Mouse (Mus musculus): ENCODE results near the gene S100a1.
A peak's percentile ranks its signal among the peaks of the same experiment; 100 is the strongest.

Gene S100a1

DNA sequence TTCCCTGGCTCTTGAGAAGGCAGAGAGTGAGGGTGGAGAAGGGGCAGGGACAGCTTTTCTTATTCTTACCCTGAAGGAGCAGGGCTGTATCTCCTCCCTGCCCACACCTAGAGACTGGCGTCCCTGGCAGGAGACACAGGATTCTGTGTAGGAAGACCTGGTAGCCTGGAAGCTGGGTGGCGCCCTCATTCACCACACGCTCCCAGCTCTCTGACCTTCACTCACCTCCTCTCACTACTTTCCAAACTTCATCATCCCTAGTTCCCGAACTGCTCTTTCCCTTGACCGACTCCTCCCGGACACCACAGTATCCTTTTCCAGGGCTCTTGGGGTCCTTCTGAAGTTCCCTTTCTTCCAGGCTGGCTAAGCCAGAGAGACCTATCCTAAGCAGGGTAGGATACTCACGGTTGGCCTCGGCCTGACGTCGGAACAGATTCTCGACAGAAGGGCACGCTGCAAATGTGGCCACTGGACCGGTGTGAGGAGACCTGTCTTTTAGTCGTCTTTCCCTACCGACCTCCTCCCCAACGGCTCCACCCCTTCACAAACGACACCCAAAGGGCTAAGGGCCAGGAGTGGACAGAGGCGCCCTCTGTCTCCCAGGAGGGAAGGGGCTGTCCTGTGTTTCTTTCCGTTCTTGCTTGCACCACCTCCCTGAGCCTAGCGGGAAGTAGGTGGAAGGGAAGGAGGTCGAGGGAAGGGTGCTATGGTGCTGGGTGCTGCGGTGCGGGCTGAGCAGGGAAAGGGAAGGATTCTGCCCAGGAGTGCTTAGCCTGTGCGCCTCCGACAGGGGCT, at the start of gene S100a1, which contains the start of gene S100a13:
TSS of gene S100a1 (minus strand) at position 597 of the 795 bp plus-strand sequence.
TSS of gene S100a13 (plus strand) at position 640 of the 795 bp plus-strand sequence.
- DNase-seq (ENCODE audit: low read depth, low spot score), result peak; percentile 51

DNA sequence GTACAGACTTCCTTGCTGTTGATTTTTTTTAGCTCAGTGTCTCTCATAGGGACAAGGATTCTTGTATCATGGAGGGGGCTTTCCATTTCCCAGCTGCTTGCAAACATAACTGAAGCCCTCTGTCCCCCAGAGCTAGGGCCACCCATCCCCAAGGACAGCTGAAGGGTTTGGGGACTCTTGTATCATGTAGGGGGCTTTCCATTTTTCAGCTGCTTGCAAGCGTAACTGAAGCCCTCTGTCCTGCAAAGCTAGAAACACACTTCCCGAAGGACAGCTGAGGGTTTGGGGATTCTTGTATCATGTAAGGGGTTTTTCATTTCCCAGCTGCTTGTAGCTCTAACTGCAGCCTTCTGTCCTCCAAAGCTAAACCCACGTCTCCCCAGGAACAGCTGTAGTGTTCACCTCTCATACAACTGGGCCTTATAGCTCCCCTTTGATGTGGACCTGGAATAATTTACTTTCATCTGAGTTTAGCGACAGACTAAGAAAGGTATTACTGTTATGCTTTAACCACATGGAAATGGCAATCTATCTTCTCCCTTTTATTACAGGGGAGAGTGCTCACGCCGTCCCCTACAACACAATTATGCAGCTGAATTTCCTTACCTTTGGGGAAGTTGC, 45.9 kb upstream of the S100a1 start, which contains the start of gene S100a3:
TSS of gene S100a3 (plus strand) at position 571 of the 621 bp plus-strand sequence.
- DNase-seq (ENCODE audit: low read depth, low spot score), result no peak

DNA sequence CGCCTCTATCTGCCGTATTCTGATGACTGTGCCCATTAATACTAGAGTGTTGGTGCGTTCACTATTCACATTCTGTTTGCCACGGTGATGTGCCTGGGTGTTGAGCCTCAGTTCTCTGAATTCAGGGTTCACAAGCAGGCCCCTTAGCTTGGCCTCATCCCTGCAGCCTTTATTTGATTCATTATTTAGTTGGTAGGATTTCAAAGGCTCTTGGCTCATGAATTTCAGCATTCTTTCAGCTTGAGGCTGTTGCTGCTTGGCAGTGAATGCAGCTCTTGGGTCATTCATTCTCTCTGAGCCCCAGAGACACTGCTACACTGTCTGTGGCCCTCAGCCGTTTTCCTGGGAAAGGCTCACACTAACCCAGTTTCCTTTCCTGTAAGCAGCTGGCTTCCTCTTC, 41.8 kb upstream of the S100a1 start:
- no peak for DNase-seq (ENCODE audit: low read depth, low spot score)

DNA sequence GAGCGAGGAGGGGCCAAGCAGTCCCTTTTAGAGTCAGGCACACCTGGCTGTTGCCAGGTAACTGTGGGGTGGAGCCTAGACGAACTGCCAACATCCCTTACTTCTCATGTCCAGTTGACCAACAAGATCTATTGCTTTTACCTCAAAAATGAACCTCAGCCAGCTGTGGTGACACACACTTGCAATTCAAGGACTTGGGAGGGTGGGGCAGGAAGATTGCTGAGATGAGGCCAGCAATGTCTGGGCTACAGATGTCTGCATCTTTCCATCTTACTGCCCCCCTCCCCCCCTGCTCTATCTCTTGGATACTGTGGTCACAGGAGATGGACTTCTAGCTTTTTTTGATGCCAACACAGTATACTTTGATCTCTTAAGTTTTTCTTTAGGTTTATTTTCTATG, 38.0 kb upstream of the S100a1 start:
- no peak for DNase-seq (ENCODE audit: low read depth, low spot score)

DNA sequence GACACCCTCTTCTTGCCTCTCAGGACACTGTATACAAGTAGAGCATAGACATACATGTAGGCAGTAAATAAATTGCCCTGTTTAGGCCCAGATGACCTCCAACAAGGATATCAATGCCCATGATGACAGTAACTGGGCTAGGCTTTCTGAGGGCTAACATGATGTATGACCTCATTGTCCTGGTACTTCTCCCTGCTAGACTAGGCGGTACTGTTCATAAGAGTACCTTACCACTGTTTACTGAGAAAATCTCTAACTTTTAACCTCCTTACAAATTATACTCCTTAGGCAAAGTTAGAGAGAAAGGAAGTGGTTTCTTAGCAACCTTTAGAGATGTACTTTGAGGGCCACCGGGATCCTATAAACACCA, 36.2 kb upstream of the S100a1 start:
- no peak for DNase-seq (ENCODE audit: low read depth, low spot score)

DNA sequence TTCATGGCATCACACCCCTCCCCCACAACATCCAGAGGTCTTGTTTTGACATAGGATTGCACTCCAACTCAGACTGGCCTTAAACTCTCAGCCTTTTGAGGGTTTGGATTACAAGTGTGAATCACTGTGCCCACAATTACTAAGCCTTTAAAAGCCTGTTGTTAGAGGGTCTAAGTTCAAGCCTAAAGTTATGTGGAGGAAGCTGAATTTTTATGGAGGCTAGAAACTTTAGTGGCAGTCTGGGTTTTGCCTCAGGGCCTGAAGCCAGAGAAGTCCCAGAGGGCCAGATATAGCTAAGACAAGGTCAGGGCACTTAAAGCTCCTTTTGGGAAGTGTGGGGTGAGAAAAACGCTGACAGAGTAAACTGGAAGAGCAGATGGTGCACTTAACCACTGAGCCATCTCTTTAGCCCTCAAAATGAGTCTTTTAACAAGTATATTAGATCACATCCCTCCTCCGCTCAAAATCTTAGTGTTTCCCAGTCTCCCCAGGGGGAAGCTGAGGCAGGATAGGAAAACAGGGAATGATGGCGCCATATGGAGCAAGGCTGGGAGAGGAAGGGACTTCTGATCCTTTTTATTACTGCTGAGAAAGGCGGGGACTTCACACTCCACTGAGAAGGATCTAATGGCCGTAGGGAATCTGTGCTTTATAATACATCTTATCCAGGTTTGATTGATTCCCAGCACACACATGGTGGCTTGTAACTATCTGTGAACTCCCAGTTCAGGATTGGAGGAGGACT, 35.7 kb upstream of the S100a1 start:
- DNase-seq (ENCODE audit: low read depth, low spot score), result no peak

DNA sequence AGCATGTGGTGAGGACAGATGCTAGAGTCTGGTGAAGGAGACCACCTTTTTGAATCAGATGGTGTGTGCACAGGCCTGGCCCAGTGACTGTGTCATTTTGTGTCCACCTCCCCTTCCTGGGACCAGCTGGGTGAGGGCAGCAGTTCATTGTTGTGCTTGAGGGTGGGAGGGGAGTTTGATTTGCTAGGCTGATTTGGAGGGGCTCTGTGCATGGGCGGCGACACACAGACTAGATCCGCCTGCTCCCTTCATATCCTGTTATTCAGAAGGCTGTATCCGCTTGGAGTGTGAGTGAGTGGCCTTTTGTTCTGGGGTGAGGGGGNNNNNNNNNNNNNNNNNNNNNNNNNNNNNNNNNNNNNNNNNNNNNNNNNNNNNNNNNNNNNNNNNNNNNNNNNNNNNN, 26.7 kb upstream of the S100a1 start:
- DNase-seq (ENCODE audit: low read depth, low spot score), result no peak

DNA sequence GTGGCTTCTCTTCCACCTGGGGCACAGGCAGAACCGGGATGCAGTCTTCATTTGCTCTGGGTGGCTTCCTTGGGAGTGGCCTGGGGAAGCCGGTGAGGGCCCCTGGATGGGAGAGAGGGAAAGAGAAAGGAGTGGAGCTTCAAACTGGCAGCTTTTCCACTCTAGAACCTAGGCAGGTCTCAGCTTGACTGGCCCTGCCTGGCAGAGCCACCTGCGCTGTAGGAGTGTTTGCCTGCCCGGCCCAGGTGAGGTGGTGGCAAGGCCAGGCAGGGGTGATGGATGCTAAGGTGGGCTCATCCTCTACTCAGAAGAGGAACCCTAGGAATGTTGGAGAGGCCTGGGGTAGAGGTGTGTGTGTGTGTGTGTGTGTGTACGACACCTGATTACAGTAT, 23.7 kb upstream of the S100a1 start:
- DNase-seq (ENCODE audit: low read depth, low spot score), result no peak

DNA sequence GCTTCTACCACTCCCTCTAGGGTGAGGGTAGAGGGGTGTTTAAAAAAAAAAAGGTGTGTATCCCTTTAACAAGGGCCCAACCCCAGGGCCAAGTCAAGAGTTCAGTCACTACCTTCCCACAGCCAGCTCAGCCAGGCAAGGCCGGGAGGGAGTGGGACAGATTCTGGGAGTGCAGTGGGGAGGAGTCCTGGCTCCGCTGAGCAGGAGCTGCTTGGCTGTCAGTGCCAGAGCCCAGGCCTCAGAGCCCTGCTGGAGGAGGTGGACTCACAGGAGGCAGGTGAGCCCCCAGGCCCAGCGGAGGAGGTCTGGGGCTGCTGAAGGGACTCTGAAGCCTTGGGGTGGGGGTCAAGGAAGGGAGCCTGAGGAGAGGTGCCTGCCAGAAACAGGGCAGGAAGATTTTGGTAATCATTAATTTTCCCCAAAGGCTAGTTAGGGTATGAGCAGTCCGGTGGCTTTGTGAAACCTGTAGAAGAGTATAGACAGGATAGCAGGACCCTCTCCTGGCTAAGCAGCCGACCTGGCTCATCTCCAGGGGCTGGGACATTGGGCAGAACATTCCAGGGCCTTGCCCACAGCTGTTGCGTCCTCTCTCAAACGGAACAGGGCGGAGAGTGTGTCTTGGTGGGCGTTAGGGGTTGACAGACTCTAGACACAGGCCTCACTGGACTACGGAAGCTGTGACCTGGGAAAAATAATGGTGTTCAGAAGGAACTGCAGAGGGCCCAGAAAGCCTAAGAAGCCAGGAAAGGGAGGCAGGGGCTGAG, 23.1 kb upstream of the S100a1 start, which contains the start of gene S100a16:
TSS of gene S100a16 (plus strand) at position 114 of the 764 bp plus-strand sequence.
- DNase-seq (ENCODE audit: low read depth, low spot score), result no peak

DNA sequence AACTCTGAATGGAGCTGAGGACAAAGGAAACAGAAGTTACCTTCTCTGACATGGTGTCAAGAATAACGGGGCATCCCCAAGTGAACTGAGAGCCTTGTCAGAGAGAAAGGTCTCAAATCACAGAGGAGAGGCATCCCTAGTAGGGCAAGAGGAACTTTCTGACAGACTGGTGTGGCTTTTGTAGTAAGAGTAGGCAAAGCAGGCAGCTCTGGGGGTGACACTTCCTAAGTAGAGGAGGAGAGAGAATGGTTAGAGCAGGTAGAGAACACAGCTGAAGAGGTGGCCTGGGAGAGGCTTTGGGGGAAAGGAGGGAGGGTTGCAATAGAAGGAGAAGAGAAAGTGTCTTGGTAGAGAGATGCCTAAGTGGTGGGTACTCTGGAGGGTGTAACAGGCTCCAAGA, 21.3 kb upstream of the S100a1 start:
- no peak for DNase-seq (ENCODE audit: low read depth, low spot score)

DNA sequence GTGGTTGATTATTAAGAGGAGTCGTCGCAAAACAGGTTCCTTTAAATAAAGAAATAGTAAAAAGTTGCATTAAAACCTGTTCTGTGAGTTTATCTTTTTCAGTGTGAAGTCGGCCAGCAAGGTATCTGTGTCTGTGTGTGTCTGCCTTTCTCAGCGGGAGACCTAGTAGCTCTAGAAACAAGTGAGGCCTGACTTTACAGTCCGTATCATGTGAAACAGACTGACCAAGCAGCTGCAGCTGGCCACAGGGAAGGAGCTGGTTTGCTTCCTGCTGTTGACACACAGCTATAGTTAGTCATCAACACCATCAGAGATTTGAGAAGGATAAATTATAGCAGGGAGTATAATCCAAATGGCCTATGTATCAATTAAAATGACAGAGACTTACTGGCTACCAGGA, 17.5 kb upstream of the S100a1 start:
- DNase-seq (ENCODE audit: low read depth, low spot score), result no peak

DNA sequence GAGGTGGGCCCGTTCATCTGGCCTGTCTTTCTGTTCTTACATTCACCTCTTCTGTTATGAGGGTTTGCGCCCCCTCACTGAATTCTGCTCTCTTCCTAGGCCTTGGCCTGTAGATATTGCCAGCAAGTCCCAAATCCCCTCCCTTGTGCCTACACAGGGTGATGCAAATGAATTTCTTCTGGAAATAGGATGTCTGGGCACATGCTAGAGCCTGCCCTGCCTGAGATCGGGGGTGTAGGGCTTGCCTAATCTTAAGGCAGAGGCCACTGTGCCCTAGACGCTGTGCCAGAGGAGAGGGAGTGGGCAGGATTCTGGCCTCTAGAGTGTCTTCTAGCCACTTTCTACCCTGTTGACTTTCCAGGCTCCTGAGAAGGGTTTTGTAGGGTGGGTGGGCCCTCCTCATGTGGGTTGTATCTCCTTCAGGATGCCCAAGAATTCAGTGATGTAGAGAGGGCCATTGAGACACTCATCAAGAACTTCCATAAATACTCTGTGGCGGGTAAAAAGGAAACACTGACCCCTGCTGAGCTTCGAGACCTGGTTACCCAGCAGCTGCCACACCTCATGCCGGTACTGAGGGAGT, 13.2 kb upstream of the S100a1 start:
- DNase-seq (ENCODE audit: low read depth, low spot score), result no peak

DNA sequence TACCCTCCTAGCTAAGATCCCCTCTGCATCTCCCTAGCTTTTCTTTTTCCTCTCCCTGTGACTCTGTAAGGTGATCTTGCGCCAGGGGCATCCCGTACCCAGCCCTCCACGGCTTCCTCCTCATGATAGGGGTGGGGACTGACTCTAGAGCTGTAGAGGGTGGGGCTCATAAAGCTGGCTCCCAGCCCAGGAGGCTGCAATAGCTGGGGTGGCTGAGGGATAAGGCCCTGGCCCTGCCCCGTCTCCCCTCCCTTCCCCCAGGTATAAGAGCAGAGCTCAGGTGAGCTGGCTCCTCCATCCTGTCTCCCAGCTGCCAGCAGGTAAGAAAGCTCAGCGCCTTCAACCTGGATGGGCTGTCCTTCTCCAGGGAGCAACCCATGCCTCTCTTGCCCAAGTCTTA, 12.4 kb upstream of the S100a1 start, which contains the start of gene S100a14:
TSS of gene S100a14 (plus strand) at position 277 of the 400 bp plus-strand sequence.
- no peak for DNase-seq (ENCODE audit: low read depth, low spot score)

DNA sequence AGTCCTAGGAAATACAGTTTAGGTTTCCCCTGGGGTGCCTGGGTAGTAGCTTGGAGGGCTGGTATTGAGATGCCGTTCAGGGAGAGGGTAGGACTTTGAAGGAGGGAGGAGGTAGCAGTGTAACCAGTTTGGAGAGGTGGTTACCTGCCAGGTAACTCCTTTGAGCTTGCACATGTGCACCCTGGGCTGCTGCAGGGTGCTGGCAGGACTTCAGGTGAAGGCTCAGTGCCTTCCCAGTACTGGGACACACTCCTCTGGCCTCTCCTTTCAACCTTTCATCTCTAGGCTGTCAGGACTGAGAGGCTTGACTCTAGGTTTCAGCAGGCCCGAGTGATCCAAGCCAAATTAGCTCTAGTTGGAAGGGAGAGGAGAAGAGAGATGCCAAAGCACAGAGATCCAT, 11.9 kb upstream of the S100a1 start:
- no peak for DNase-seq (ENCODE audit: low read depth, low spot score)

DNA sequence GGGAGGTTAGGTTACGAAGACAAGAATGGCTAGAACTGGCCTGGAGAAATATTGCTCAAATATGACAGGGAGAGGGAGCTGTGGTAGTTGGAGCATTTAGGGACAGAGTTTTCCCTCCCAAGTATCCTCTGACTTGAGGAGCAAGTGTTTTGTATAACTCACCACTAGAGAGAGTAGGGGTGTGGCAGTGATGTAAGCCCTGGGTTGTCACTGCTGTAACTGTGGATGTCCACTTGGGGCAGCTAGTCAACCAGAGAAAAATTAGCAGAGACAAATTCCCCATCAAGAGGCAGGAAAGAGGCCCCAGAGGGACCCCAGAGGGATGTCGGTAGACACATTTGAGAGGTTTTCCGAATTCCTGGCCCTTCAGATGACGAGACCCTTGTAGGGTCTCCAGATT, 11.2 kb upstream of the S100a1 start:
- DNase-seq (ENCODE audit: low read depth, low spot score), result peak; percentile 55

DNA sequence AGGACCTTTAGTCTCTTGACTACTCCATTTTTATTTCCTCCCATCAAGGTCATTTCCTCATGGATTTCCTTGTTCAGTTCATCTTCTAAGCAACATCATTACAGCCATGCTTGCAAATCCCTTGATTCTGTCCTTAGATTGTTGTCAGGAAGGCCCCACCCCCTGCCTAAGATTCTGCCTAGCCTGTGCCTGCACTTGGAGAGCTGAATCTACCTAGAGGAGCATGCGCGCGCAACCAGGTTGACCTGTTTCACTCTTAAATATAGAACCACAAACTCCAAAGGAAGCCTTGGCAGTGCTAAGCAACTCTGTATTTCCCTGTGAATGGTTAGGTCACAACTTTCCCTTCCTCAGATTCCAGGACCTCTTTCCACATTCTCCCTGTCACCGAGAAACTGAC, 3.5 kb upstream of the S100a1 start:
- no peak for DNase-seq (ENCODE audit: low read depth, low spot score)

DNA sequence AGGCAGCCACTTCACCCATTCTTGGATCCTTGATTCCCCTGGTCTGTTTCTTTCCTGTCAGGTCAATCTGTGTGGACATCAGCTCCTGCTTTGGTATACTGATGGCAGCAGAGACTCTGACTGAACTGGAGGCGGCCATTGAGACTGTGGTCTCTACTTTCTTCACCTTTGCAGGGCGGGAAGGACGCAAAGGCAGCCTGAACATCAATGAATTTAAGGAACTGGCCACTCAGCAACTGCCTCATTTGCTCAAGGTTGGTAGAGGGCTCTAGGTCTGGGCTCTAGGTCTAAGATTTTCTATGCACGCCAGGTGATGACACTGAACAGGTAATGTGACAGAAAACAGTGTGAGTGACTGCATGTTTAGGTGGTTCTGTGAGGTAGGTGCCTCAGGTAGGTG, 1.6 kb upstream of the S100a1 start:
- no peak for DNase-seq (ENCODE audit: low read depth, low spot score)

DNA sequence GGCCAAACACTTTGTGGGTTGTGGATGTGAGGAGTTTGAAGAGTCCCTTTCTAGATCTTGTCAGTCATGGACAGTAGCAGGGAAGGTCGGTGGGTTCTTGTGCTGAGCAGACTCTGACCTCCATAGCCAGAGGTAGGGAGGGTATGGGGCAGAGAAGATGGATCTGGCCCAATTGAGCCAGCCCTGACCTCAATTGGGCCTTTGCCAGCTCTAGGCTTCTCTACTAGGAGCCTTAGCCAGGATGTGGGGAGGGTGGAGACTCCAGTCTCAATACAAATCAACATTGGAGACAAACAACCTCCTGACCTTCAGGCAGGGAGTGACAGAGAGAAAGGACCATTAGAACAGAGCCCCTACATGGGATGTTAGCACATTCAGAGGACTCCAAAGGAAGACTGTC, 1.1 kb upstream of the S100a1 start:
- DNase-seq (ENCODE audit: low read depth, low spot score), result no peak

DNA sequence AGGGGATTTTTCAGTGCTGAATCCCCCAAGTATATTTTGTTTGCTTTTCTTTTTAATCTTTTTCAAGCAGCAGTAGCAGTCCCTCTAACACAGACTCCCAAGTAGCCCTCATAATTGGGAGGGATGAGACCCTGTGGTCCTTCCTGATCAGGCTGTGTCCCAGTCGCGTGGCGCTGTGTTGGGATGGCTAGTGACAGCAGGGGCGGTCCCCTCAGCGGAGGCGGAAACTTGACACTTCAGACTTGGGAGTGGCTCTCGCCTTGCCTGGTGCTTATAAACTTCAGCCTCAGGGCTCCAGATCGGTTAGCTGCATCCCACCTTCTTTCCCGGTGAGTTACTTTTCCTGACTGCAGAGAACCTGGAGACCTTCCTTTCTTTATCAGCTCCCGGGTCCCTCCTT, 499 bp upstream of the S100a1 start:
- DNase-seq (ENCODE audit: low read depth, low spot score), result peak; percentile 68

DNA sequence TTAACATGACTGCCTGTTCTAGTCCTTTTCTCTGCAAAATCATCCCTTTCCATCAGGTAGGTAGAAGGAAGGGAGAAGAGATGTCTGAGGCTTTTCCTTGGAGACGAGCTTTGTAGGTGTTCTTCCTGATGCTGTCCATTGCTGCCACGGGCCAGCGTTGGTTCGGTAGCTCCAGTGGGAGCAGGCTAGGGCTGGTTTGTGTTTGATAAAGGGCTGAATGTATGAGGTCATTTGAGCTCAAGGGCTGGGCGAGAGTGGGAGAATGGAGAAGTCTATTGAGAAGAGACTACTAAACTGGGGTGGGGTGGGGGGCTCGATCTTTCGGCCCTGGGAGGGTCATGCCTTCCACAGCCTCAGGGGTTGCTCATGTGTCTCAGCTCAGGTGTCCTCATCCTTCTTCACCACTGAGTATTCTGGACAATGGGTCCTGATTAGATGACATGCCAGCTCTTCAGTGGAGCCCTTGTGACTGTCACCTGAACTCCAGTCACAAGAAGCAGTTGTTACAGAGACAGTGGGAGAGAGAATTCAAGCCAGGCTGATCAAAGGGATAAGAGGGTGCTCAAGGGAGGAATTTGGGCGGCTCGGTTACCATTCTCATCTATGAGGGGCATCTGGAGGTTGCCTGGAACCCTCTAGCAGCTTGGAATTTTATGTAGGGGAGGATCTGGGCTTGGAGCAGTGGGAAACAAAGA, 1.1 kb downstream of the S100a1 start:
- no peak for DNase-seq (ENCODE audit: low read depth, low spot score)

DNA sequence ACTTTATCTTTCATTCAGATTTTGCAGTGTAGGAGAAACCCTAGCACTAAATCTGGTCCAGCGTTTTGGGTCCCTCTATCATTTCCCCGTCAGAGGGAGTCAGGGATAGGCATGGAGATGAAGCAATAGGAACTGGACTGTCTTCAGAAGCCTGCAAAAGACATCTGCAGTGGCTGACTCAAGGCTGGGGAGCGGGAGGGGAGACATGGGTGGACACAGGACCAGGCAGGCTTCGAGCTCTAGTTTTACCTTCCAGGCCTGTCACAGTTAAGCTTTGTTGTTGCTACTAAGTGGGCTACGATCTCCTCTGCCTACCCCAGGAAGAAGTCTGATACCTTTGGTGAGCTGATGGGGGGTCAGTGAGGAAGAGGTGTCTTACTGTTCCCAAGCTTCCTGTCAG, 1.9 kb downstream of the S100a1 start:
- DNase-seq (ENCODE audit: low read depth, low spot score), result no peak

All from A20 (cell line).